Mouse (Mus musculus) heart, adult 2 months (tissue): ENCODE data around the gene Cep63. TPM values are rescaled to one million over a fixed set of nuclear protein-coding genes. Genes with fewer than 3 reads are reported as not detected.

Source experiments
- DNase-seq, 2 experiments: peaks; one replicate each; pipeline ENCODE4 v3.0.0; 2021
- H3K27ac ChIP-seq: fragments of 200-600 bp; 2 replicates; pipeline ENCODE4 v1.8.1; 2022
- H3K27me3 ChIP-seq: fragments of 200-500 bp; 2 replicates; pipeline ENCODE4 v1.6.1; 2012; ENCODE audit warnings: mild to moderate bottlenecking, low read length, inconsistent platforms, mixed read lengths; ENCODE audit not compliant: control insufficient read depth, insufficient read depth
- H3K36me3 ChIP-seq: fragments of 200-500 bp; 2 replicates; pipeline ENCODE4 v1.6.1; 2012; ENCODE audit warnings: low read length, inconsistent platforms; ENCODE audit not compliant: control insufficient read depth, insufficient read depth
- H3K4me1 ChIP-seq: fragments of 200-500 bp; 2 replicates; pipeline ENCODE4 v1.6.1; 2011; ENCODE audit warnings: low read length; ENCODE audit not compliant: control insufficient read depth, insufficient read depth
- H3K4me3 ChIP-seq: fragments of 200-600 bp; 2 replicates; pipeline ENCODE4 v1.8.1; 2022
- H3K79me2 ChIP-seq: fragments of 200-500 bp; replicated peaks from 2 replicates; pipeline ENCODE4 v1.6.1; 2012; ENCODE audit warnings: mild to moderate bottlenecking, inconsistent platforms, low read length, moderate library complexity, mixed read lengths; ENCODE audit not compliant: control insufficient read depth, insufficient read depth
- H3K9ac ChIP-seq: fragments of 200-500 bp; 2 replicates; pipeline ENCODE4 v1.6.1; 2012; ENCODE audit warnings: low read depth, mild to moderate bottlenecking, control low read depth, inconsistent platforms, low read length, mixed read lengths
- CTCF ChIP-seq: fragments of 200-600 bp; IDR thresholded peaks from 2 replicates; pipeline ENCODE4 v1.8.1; 2022; ENCODE audit warnings: antibody characterized with exemption, mild to moderate bottlenecking, moderate library complexity
- EP300 ChIP-seq: fragments of 200-500 bp; IDR thresholded peaks from 2 replicates; pipeline ENCODE4 v1.6.1; 2011; ENCODE audit warnings: low read depth, low read length, control low read depth; ENCODE audit not compliant: insufficient read depth
- POLR2A ChIP-seq: fragments of 200-500 bp; IDR thresholded peaks from 2 replicates; pipeline ENCODE4 v1.6.1; 2011; ENCODE audit warnings: mild to moderate bottlenecking, low read depth, low read length, control low read depth; ENCODE audit not compliant: insufficient read depth
- WGBS: fragments of 180-500 bp; shearing (Covaris S2); methylation state at CpG from one replicate; pipeline ENCODE4 v1.1.7; 2018; 5-methylcytosine and 5-hydroxymethylcytosine counted together
- intact Hi-C: fragments of 180-260 bp; cut with DNase I; formaldehyde crosslinking; loops from one replicate; pipeline ENCODE4 v1.15.1; 2025
- polyA plus RNA-seq: library from polyadenylated mRNA; depleted of rRNA; stranded (reverse); fragments of >200 nt; gene quantifications from 2 replicates; pipeline ENCODE4 v1.2.3, GENCODE M21; 2012
- total RNA-seq, 2 experiments: library from RNA; stranded (reverse); gene quantifications; 2 replicates each; pipeline ENCODE4 v1.2.3; 2021

The Cep63 gene
- total and polyA plus RNA-seq, 3 experiments, result 7.3 to 57.5 (median 49.4) TPM

GRCm38 (mm10) chr9:102643486-102644101 lies 17.3 kb upstream of the Cep63 start:
- peak overlapping the region; percentile 71 for H3K27ac ChIP-seq
- peak; percentile 77 to 83 for DNase-seq
- H3K4me3 ChIP-seq, result no peak overlapping the region
- H3K79me2 ChIP-seq, result no peaks in the 10 kb centered on the region
- no peak overlapping the region for H3K9ac ChIP-seq
- TF ChIP-seq POLR2A (no peak), CTCF (no peak), EP300 (0 out of 2 replicates have a peak, but pooled peaks have one; percentile 43)
- WGBS, result 31% methylated on average over 10 of the region's 10 CpGs
- intact Hi-C loops, result loop anchor here (5.0 kb wide), 1 partner anchor 44 kb away; no protein-coding TSS in a partner anchor
- no peaks in the 10 kb centered on the region for H3K27me3 ChIP-seq
- H3K4me1 ChIP-seq, result peaks cover 5% of the 10 kb centered on the region
- no peaks in the 10 kb centered on the region for H3K36me3 ChIP-seq

- Histone ChIP-seq H3K27me3 (no peaks in the 10 kb centered on the region), H3K27ac (peak overlapping the region; percentile 71), H3K36me3 (no peaks in the 10 kb centered on the region), H3K9ac (no peak overlapping the region), H3K4me3 (no peak overlapping the region), H3K4me1 (peaks cover 5% of the 10 kb centered on the region), H3K79me2 (no peaks in the 10 kb centered on the region)
- 29% methylated on average over 8 of the region's 8 CpGs for WGBS
- peak in 1 of 2 experiments; percentile 35 for DNase-seq
- intact Hi-C loops, result loop anchor here (5.0 kb wide), 1 partner anchor 44 kb away; no protein-coding TSS in a partner anchor
- TF ChIP-seq CTCF (no peak), POLR2A (no peak), EP300 (no peak)
Observed at GRCm38 (mm10) chr9:102643071-102643485, 16.7 kb upstream of the Cep63 start.

DNA sequence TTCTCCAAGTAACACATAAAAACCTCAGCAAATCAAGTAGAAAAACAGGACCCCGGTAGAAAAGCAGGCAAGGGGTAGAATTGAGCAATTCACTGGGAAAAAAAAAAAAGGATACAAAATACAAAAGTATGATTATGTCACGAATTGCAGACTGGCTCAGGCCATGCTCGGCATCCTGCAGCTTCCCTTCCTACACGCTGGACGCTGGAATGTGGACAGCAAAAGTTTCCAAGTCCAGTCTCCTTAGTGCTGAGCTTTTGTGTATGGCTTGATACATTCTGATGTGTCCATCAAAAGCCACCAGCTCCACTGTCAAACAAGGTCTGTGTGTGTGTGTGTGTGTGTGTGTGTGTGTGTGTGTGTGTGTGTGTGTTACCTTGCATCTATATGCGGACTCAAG lies 15.2 kb upstream of the Cep63 start:
- Histone ChIP-seq H3K79me2 (no peaks in the 10 kb centered on the region), H3K27me3 (no peaks in the 10 kb centered on the region), H3K36me3 (no peaks in the 10 kb centered on the region), H3K27ac (no peak overlapping the region), H3K4me3 (no peak overlapping the region), H3K4me1 (peaks cover 5% of the 10 kb centered on the region), H3K9ac (no peak overlapping the region)
- no peak for TF ChIP-seq POLR2A
- no peak for TF ChIP-seq CTCF
- TF ChIP-seq EP300, result no peak
- peak in 1 of 2 experiments; percentile 18 for DNase-seq
- WGBS, result 43% methylated on average over 6 of the region's 6 CpGs
- intact Hi-C loops, result loop anchor here (5.0 kb wide), 1 partner anchor 46 kb away; no protein-coding TSS in a partner anchor

DNA sequence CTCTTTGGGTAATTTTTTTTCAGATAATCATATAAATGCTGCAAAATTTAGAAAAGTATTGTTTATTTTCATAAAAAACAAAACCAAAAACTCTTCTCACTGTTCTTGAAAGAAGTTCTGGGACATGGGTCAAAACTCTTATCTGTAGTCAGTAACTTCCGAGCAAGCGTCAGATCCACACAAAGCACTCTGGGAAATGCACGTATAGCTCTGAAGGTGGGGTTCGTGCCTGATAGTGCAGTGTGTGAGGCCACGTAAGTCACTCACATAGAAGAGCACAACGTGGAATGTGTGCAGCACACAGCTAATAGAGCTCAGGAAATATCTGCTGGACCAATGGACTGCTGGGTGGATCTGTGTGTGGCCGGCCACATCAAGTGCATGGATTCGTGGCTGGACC lies 13.2 kb upstream of the Cep63 start:
- no peaks in the 10 kb centered on the region for H3K36me3 ChIP-seq
- intact Hi-C loops, result loop anchor here (10.0 kb wide), 1 partner anchor 665 kb away; the partner anchor contains the start of genes 1300017J02Rik and Topbp1
- H3K9ac ChIP-seq, result no peak overlapping the region
- no peak overlapping the region for H3K27ac ChIP-seq
- H3K4me3 ChIP-seq, result no peak overlapping the region
- peaks cover 5% of the 10 kb centered on the region for H3K4me1 ChIP-seq
- no peaks in the 10 kb centered on the region for H3K27me3 ChIP-seq
- WGBS, result 45% methylated on average over 8 of the region's 8 CpGs
- H3K79me2 ChIP-seq, result no peaks in the 10 kb centered on the region
- no peak for TF ChIP-seq POLR2A
- no peak for TF ChIP-seq EP300
- no peak for TF ChIP-seq CTCF
- no peak for DNase-seq

DNA sequence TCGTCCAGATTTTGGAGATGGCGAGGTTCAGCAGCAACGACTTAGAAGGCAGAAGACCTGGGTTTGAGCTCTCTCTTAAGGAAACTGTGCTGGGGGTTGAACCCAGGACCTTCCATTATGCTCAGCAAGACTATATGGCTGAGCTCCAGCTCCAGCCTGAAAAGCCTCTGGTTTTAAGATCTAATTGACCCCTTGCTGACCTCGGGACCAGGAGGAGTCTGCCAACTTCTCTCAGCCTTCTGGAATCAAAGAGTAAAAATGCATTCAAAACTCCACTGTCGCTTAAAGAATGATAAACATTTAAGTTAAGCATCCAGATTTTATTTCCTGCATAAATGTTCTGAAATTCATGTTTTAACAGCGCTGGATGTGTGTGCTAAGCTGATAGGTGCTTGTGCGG lies 12.6 kb upstream of the Cep63 start:
- intact Hi-C loops, result loop anchor here (10.0 kb wide), 1 partner anchor 666 kb away; the partner anchor contains the start of genes 1300017J02Rik and Topbp1
- Histone ChIP-seq H3K4me3 (no peak overlapping the region), H3K4me1 (peaks cover 5% of the 10 kb centered on the region), H3K9ac (no peak overlapping the region), H3K36me3 (no peaks in the 10 kb centered on the region), H3K27me3 (no peaks in the 10 kb centered on the region), H3K27ac (no peak overlapping the region), H3K79me2 (no peaks in the 10 kb centered on the region)
- no peak for TF ChIP-seq EP300
- TF ChIP-seq CTCF, result no peak
- TF ChIP-seq POLR2A, result no peak
- 45% methylated on average over 7 of the region's 7 CpGs for WGBS
- no peak for DNase-seq

- intact Hi-C loops, result loop anchor here (2.0 to 10.0 kb wide), 2 partner anchors 80 to 668 kb away; partner anchors contain the start of genes 1300017J02Rik, Amotl2 and Topbp1
Observed at GRCm38 (mm10) chr9:102637115-102637514, 10.8 kb upstream of the Cep63 start.

More at GRCm38 (mm10) chr9:102637115-102637514, 10.8 kb upstream of the Cep63 start:
- Histone ChIP-seq H3K79me2 (no peaks in the 10 kb centered on the region), H3K36me3 (no peaks in the 10 kb centered on the region), H3K9ac (no peak overlapping the region), H3K4me3 (no peak overlapping the region), H3K4me1 (no peaks in the 10 kb centered on the region; the same call in 1 of the 2 replicates), H3K27ac (no peak overlapping the region), H3K27me3 (no peaks in the 10 kb centered on the region)
- TF ChIP-seq EP300 (no peak), CTCF (no peak), POLR2A (no peak)
- whole genome bisulfite sequencing, result 54% methylated on average over 4 of the region's 4 CpGs
- peak in 1 of 2 experiments; percentile 16 for DNase-seq
